Mouse (Mus musculus): ENCODE measurements around the gene Tas2r124. TPM values are rescaled to one million over a fixed set of nuclear protein-coding genes. Genes with fewer than 3 reads are reported as not detected.

The Tas2r124 gene
- not detected in 2 replicates for polyA plus RNA-seq (2012; rRNA removed)

- no peaks in the 10 kb centered on the region for H3K4me1 ChIP-seq (ENCODE audit: control insufficient read depth, insufficient read depth, low read length)
- no peak within 1 kb of the TSS for H3K27ac ChIP-seq (ENCODE audit: control insufficient read depth, insufficient read depth, low read depth, low read length)
- H3K4me3 ChIP-seq (ENCODE audit: control insufficient read depth, low read depth, low read length), result no peak within 1 kb of the TSS
Observed at GRCm38 (mm10) chr6:132754430-132754829, at the start of gene Tas2r124. Tas2r124 (plus strand) TSS chr6:132754730.

GRCm38 (mm10) chr6:132711828-132712227 is 42.7 kb upstream of the Tas2r124 start, which contains the start of gene Tas2r122:
Tas2r122 (minus strand) TSS chr6:132711928.
- Histone ChIP-seq H3K36me3 (ENCODE audit: control insufficient read depth, insufficient read depth, low read length) (no peaks in the 10 kb centered on the region), H3K4me1 (ENCODE audit: control insufficient read depth, insufficient read depth, low read length) (no peaks in the 10 kb centered on the region), H3K27me3 (ENCODE audit: control insufficient read depth, insufficient read depth, low read length) (no peaks in the 10 kb centered on the region), H3K27ac (ENCODE audit: control insufficient read depth, insufficient read depth, low read depth, low read length) (no peak within 1 kb of the TSS), H3K4me3 (ENCODE audit: control insufficient read depth, low read depth, low read length) (no peak within 1 kb of the TSS)
- TF ChIP-seq CTCF (IDR thresholded peaks at IDR 0.05; ENCODE audit: control insufficient read depth, insufficient read depth, insufficient replicate concordance, low read depth, low read length), result no peak
- TF ChIP-seq POLR2A (IDR thresholded peaks at IDR 0.05; ENCODE audit: control insufficient read depth, low read depth, low read length), result no peak

More at GRCm38 (mm10) chr6:132754430-132754829, at the start of gene Tas2r124:
- no peak for TF ChIP-seq CTCF (IDR thresholded peaks at IDR 0.05; ENCODE audit: control insufficient read depth, insufficient read depth, insufficient replicate concordance, low read depth, low read length)
- no peak for TF ChIP-seq POLR2A (IDR thresholded peaks at IDR 0.05; ENCODE audit: control insufficient read depth, low read depth, low read length)
- no peaks in the 10 kb centered on the region for H3K27me3 ChIP-seq (ENCODE audit: control insufficient read depth, insufficient read depth, low read length)
- H3K36me3 ChIP-seq (ENCODE audit: control insufficient read depth, insufficient read depth, low read length), result no peaks in the 10 kb centered on the region

GRCm38 (mm10) chr6:132737935-132738334 is 16.6 kb upstream of the Tas2r124 start, which contains the start of gene Tas2r115:
Tas2r115 (minus strand) TSS chr6:132738035.
- Histone ChIP-seq H3K36me3 (ENCODE audit: control insufficient read depth, insufficient read depth, low read length) (no peaks in the 10 kb centered on the region), H3K4me1 (ENCODE audit: control insufficient read depth, insufficient read depth, low read length) (no peaks in the 10 kb centered on the region), H3K27ac (ENCODE audit: control insufficient read depth, insufficient read depth, low read depth, low read length) (no peak within 1 kb of the TSS), H3K27me3 (ENCODE audit: control insufficient read depth, insufficient read depth, low read length) (no peaks in the 10 kb centered on the region), H3K4me3 (ENCODE audit: control insufficient read depth, low read depth, low read length) (no peak within 1 kb of the TSS)
- no peak for TF ChIP-seq CTCF (IDR thresholded peaks at IDR 0.05; ENCODE audit: control insufficient read depth, insufficient read depth, insufficient replicate concordance, low read depth, low read length)
- no peak for TF ChIP-seq POLR2A (IDR thresholded peaks at IDR 0.05; ENCODE audit: control insufficient read depth, low read depth, low read length)

- TF ChIP-seq POLR2A (IDR thresholded peaks at IDR 0.05; ENCODE audit: control insufficient read depth, low read depth, low read length) (no peak), CTCF (IDR thresholded peaks at IDR 0.05; ENCODE audit: control insufficient read depth, insufficient read depth, insufficient replicate concordance, low read depth, low read length) (no peak)
- Histone ChIP-seq H3K27ac (ENCODE audit: control insufficient read depth, insufficient read depth, low read depth, low read length) (no peak overlapping the region), H3K4me3 (ENCODE audit: control insufficient read depth, low read depth, low read length) (no peak overlapping the region), H3K4me1 (ENCODE audit: control insufficient read depth, insufficient read depth, low read length) (no peaks in the 10 kb centered on the region), H3K36me3 (ENCODE audit: control insufficient read depth, insufficient read depth, low read length) (no peaks in the 10 kb centered on the region), H3K27me3 (ENCODE audit: control insufficient read depth, insufficient read depth, low read length) (no peaks in the 10 kb centered on the region)
Observed at GRCm38 (mm10) chr6:132750206-132750605, 4.3 kb upstream of the Tas2r124 start.

GRCm38 (mm10) chr6:132761831-132762230 is 7.3 kb downstream of the Tas2r124 start, which contains the start of gene Tas2r102:
Tas2r102 (plus strand) TSS chr6:132762131.
- Histone ChIP-seq H3K27ac (ENCODE audit: control insufficient read depth, insufficient read depth, low read depth, low read length) (no peak within 1 kb of the TSS), H3K36me3 (ENCODE audit: control insufficient read depth, insufficient read depth, low read length) (no peaks in the 10 kb centered on the region), H3K4me3 (ENCODE audit: control insufficient read depth, low read depth, low read length) (no peak within 1 kb of the TSS), H3K27me3 (ENCODE audit: control insufficient read depth, insufficient read depth, low read length) (no peaks in the 10 kb centered on the region), H3K4me1 (ENCODE audit: control insufficient read depth, insufficient read depth, low read length) (no peaks in the 10 kb centered on the region)
- TF ChIP-seq POLR2A (IDR thresholded peaks at IDR 0.05; ENCODE audit: control insufficient read depth, low read depth, low read length), result no peak
- TF ChIP-seq CTCF (IDR thresholded peaks at IDR 0.05; ENCODE audit: control insufficient read depth, insufficient read depth, insufficient replicate concordance, low read depth, low read length), result no peak

GRCm38 (mm10) chr6:132778062-132778461 is 23.5 kb downstream of the Tas2r124 start, which contains the start of gene Tas2r136:
Tas2r136 (minus strand) TSS chr6:132778162.
- Histone ChIP-seq H3K4me3 (ENCODE audit: control insufficient read depth, low read depth, low read length) (no peak within 1 kb of the TSS), H3K27me3 (ENCODE audit: control insufficient read depth, insufficient read depth, low read length) (no peaks in the 10 kb centered on the region), H3K27ac (ENCODE audit: control insufficient read depth, insufficient read depth, low read depth, low read length) (no peak within 1 kb of the TSS), H3K36me3 (ENCODE audit: control insufficient read depth, insufficient read depth, low read length) (no peaks in the 10 kb centered on the region), H3K4me1 (ENCODE audit: control insufficient read depth, insufficient read depth, low read length) (no peaks in the 10 kb centered on the region)
- TF ChIP-seq CTCF (IDR thresholded peaks at IDR 0.05; ENCODE audit: control insufficient read depth, insufficient read depth, insufficient replicate concordance, low read depth, low read length) (no peak), POLR2A (IDR thresholded peaks at IDR 0.05; ENCODE audit: control insufficient read depth, low read depth, low read length) (no peak)

GRCm38 (mm10) chr6:132795393-132795792 is 40.9 kb downstream of the Tas2r124 start:
- H3K4me3 ChIP-seq (ENCODE audit: control insufficient read depth, low read depth, low read length), result no peak overlapping the region

More at GRCm38 (mm10) chr6:132795393-132795792, 40.9 kb downstream of the Tas2r124 start:
- no peaks in the 10 kb centered on the region for H3K27me3 ChIP-seq (ENCODE audit: control insufficient read depth, insufficient read depth, low read length)
- no peak overlapping the region for H3K27ac ChIP-seq (ENCODE audit: control insufficient read depth, insufficient read depth, low read depth, low read length)
- no peaks in the 10 kb centered on the region for H3K36me3 ChIP-seq (ENCODE audit: control insufficient read depth, insufficient read depth, low read length)
- no peak for TF ChIP-seq CTCF (IDR thresholded peaks at IDR 0.05; ENCODE audit: control insufficient read depth, insufficient read depth, insufficient replicate concordance, low read depth, low read length)
- no peak for TF ChIP-seq POLR2A (IDR thresholded peaks at IDR 0.05; ENCODE audit: control insufficient read depth, low read depth, low read length)
- no peaks in the 10 kb centered on the region for H3K4me1 ChIP-seq (ENCODE audit: control insufficient read depth, insufficient read depth, low read length)
